Mouse (Mus musculus) layer of hippocampus, adult 9-11 months (tissue): Measurements from ENCODE around the gene Gm44511.
"Not testable (repeated sequence)": the region's sequence is repeated elsewhere in the genome, so short reads cannot be mapped to it uniquely, and the experiment has no call there.

Source experiments
- DNase-seq: peaks from one replicate; pipeline ENCODE4 v3.0.0; 2022

Gene Gm44511

GRCm38 (mm10) chr6:128840669-128841068 is 14.6 kb upstream of the Gm44511 start:
- DNase-seq: not testable (repeated sequence)

GRCm38 (mm10) chr6:128839921-128840320 is 13.8 kb upstream of the Gm44511 start:
- no peak for DNase-seq

GRCm38 (mm10) chr6:128839266-128839771 is 13.2 kb upstream of the Gm44511 start:
- DNase-seq: peak; percentile 75

- DNase-seq: peak; percentile 90
Observed at GRCm38 (mm10) chr6:128838342-128839265, 12.5 kb upstream of the Gm44511 start.

GRCm38 (mm10) chr6:128837454-128838341 is 11.6 kb upstream of the Gm44511 start:
- DNase-seq: no peak

GRCm38 (mm10) chr6:128836955-128837334 is 10.8 kb upstream of the Gm44511 start:
- no peak for DNase-seq

- DNase-seq: no peak
Observed at GRCm38 (mm10) chr6:128836191-128836954, 10.3 kb upstream of the Gm44511 start.

- DNase-seq: no peak
Observed at GRCm38 (mm10) chr6:128835571-128835970, 9.5 kb upstream of the Gm44511 start.

GRCm38 (mm10) chr6:128833046-128833445 is 6.9 kb upstream of the Gm44511 start:
- DNase-seq: no peak

GRCm38 (mm10) chr6:128829837-128830236 is 3.7 kb upstream of the Gm44511 start:
- no peak for DNase-seq

GRCm38 (mm10) chr6:128826781-128827180 is 666 bp upstream of the Gm44511 start:
- no peak for DNase-seq

- no peak for DNase-seq
Observed at GRCm38 (mm10) chr6:128818083-128818802, 7.9 kb downstream of the Gm44511 start.

- DNase-seq: no peak
Observed at GRCm38 (mm10) chr6:128808532-128808931, 17.6 kb downstream of the Gm44511 start.

GRCm38 (mm10) chr6:128807021-128807420 is 19.1 kb downstream of the Gm44511 start:
- no peak for DNase-seq

GRCm38 (mm10) chr6:128804823-128805640 is 21.1 kb downstream of the Gm44511 start:
- DNase-seq: peak; percentile 52

GRCm38 (mm10) chr6:128802999-128803857 is 22.9 kb downstream of the Gm44511 start:
- peak; percentile 97 for DNase-seq

- peak; percentile 24 for DNase-seq
Observed at GRCm38 (mm10) chr6:128802557-128802956, 23.6 kb downstream of the Gm44511 start.

GRCm38 (mm10) chr6:128800696-128801095 is 25.4 kb downstream of the Gm44511 start:
- not testable (repeated sequence) for DNase-seq

GRCm38 (mm10) chr6:128799896-128800270 is 26.2 kb downstream of the Gm44511 start:
- no peak for DNase-seq
